Mouse (Mus musculus): ENCODE data around the gene Vps13d. TPM values are rescaled to one million over a fixed set of nuclear protein-coding genes. Genes with fewer than 3 reads are reported as not detected.
A peak's percentile ranks its signal among the peaks of the same experiment; 100 is the strongest.

Vps13d gene
- total and polyA plus RNA-seq, 3 experiments = 13.3 to 56.2 (median 49.7) TPM

- DNase-seq = no peak
These were observed 190.6 kb downstream of the Vps13d start for GRCm38 (mm10) chr4:145004176-145004575.

GRCm38 (mm10) chr4:145002733-145003132, 192.1 kb downstream of the Vps13d start:
- no peak for DNase-seq

GRCm38 (mm10) chr4:144999903-145000382, 194.9 kb downstream of the Vps13d start:
- peak; percentile 81 for DNase-seq

- DNase-seq = no peak
These were observed 195.3 kb downstream of the Vps13d start for GRCm38 (mm10) chr4:144999572-144999880.

- no peak for DNase-seq
These were observed 195.8 kb downstream of the Vps13d start for GRCm38 (mm10) chr4:144998808-144999571.

- peak; percentile 83 for DNase-seq
These were observed 196.7 kb downstream of the Vps13d start for GRCm38 (mm10) chr4:144997887-144998658.

DNA sequence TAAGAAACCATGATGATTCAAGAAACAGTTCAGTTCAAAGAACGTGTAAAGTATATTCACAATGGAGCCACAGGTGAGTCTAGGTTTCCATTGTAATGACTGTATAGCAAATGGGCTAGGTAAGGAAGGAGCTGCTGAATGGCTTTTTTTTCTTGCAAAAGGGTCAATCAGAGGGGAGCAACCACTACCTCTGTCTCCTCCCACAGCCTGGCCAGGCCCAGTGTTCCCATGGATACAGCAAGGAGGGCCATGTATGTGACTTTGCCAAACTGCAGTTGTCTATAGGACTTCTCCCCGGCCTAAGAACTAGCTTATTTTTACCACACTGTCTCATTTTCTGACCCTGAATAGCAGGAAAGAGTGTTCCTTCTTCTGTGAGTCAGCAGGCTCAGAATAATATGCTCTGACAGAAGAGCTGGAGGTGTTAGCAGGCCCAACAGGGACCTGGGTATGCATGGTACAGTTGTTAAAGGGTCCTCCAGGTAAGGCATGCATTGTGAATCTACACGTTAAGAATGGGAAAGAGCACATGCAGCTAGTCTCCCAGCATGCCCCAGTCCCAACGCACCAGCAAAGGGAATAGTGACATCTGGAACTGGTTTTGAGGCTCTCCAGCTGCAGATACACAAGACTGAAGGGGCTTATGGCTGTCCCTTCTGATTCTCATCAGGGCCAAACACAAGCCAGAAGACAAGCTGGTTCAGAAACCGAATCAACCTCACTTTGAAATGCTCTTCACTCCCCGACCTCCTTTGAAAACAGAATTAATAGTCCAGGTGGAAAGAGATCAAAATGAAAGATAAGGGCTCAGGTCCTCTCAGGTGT, 197.6 kb downstream of the Vps13d start:
- no peak for DNase-seq

- no peak for DNase-seq
These were observed 199.0 kb downstream of the Vps13d start for GRCm38 (mm10) chr4:144995826-144996225.

DNA sequence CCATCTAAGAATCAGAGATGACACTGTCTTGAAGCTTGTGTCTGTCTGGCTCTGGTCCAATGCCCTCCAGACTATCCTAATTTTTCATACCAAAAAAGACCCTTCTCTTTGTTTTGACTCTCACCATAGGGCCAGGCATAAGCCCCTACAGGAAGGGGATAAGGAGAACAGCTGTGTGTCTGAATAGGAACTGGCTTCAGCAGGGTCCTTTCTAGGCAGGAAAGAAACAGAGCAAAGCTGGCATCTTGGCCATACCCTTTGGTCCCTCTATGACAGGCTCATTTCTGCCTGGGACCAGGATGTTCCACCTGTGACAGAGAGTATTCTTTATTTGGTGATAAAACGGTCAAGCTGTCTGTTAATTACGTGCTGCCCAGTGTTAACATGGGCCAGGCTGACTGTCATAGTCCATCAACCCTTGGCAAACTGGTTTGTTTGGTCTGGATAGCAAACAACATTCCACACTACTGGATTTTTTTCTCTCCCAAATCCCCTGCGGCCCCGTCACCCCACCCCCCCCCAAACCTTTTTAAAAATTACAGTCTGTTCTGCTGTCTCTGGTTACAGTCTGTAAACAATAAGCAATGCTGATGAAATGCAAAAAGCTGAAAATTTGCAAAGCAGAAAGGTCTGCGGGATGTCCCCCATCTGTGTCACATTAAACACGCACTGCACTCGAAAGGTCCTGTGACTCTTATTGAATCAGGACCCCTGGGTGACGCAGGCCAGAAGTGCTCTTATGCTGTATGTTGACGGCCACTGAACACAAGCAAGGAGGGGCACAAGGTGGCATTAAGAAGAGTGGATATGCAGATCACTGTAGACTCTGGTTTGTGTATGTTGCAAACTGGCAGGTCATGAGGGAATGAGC, 201.5 kb downstream of the Vps13d start:
- no peak for DNase-seq

GRCm38 (mm10) chr4:144992413-144992812, 202.4 kb downstream of the Vps13d start:
- DNase-seq = no peak

GRCm38 (mm10) chr4:144988443-144989206, 206.2 kb downstream of the Vps13d start:
- DNase-seq = no peak

DNA sequence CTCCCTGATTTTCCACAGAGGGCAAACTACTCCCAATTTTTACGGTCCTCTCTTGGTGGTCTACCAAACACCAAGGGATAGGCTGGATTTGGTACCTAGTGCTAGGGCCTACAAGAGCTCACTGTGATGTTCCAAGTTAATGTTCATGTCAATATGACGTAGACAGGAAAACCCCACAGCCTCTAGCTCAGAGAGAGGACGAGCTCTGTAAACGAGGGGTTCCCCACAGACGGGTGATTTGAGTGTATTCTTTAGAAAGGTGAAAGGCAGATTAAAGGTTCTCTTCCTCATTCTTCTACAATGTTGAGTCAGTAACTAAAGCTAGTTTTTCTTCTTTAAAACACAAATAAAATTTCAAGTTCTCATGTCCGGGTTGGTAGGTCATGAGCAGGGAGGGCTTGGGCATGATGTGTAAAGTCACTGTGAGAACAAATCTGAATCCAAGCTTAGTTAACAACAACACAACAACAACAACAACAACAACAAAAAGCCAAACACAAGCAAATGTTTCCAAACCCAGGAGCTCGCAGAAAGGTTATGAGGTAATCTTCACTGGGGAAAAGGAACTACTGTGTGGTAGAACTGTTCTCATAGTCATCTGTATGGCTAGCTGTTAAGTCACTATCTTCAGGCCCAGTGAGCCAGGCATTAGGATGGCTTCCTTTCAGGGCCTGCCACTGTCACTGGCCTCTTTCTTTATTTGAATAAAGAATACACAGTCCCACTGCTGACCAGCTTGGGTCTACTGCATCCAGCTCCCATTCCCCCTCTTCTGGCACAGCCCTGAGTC, 208.6 kb downstream of the Vps13d start:
- DNase-seq = no peak

DNA sequence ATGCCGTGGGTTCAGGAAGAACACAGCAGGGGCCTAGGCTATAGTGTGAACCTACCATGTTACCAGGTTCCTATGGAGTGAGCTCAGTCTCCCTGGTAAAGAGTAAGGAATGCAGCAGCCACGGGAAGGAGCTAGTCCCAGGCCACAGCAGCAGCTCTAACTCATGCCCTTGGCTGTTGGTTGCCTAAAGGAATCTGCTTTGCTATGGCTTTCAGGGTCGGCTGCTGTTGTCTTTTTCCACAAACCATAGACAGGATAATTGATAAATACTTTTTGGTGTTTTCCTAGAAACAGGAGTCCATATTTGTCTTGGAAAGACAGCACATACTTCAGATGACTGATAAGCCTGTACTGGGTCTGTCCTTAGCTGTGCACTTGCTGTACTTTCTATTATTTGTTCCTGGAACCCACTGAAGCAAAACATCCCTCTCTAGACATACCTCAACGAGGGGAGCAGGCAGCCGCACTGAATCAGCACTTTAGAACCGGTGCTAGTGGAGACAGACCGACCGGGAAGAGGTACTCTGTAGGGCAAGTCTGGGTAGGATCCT, 210.9 kb downstream of the Vps13d start:
- no peak for DNase-seq

DNA sequence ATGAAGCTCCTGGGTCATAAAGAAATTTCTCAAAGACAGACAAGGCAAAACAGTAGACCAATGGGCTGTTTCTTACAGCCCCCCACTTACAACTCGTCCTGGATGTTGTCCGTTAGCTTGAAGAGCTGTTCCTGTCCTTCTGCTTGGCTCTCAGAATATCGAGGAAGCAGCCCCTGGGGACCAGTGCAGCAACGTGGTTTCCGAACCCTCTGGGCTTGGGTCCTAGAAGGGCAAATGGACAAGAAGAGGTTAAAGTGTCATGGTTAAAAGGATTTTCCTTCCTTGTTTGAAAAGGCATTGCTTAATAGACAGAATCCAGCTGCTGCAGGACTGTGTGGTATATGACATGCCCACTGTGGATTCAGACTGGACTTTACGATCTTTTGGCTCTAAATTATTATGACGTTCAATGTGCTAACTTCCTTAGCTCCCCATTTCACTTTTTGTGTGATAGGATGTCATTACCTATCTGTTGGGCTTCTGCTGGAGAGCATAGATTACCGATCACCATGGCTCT, 211.5 kb downstream of the Vps13d start:
- no peak for DNase-seq

GRCm38 (mm10) chr4:144980811-144981551, 213.8 kb downstream of the Vps13d start:
- peak; percentile 85 for DNase-seq

DNA sequence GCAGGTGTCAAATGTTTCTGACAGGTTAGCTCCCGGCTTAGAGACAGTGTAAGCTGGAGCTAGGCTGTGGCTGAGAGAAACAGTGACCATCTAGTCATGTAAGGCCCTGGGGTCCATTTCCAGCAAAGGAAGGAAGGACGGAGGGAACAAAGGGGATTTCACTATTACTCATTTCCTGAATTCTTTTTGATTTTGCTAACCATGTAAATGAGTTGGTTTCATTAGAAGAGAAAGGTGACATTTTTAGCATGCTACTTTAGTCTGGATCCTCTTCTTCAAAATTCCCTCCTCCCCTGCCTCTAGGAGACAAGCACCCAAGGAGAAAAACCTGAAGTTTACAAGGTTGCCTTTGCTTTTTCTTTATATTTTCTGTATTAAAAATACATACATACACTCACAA, 214.7 kb downstream of the Vps13d start:
- no peak for DNase-seq

- DNase-seq = no peak
These were observed 216.8 kb downstream of the Vps13d start for GRCm38 (mm10) chr4:144978039-144978438.

- DNase-seq = no peak
These were observed 217.7 kb downstream of the Vps13d start for GRCm38 (mm10) chr4:144977057-144977456.

GRCm38 (mm10) chr4:144975505-144975904, 219.3 kb downstream of the Vps13d start:
- DNase-seq = no peak
